Mouse (Mus musculus): Measurements from ENCODE around the gene Il6st. TPM values are rescaled to one million over a fixed set of nuclear protein-coding genes. Genes with fewer than 3 reads are reported as not detected.

Gene Il6st
- polyA plus RNA-seq, 1 experiment: 8.3 TPM

DNA sequence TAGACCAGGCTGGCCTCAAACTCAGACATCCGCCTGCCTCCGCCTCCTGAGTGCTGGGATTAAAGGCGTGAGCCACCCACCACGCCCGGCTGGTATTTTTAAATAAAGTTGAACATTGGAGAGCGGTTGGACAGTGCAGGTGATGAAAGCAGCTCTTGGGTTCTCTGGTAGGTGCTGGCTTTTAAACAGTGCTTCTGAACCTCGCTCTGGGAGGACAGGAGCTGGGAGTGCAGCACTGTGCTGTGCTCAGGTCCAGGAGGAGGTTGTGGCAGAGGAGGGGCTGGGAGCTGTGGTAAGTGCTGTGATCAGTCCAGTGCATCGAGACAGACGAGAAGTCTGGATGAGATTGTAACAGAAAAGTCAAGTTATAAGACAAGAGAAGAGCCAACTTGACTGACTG is 3.5 kb downstream of the Il6st start:
- Histone ChIP-seq H3K4me1 (ENCODE audit: control insufficient read depth, insufficient read depth, insufficient read length, low read length) (peaks cover 7% of the 10 kb centered on the region; the same call in 1 of the 2 replicates), H3K36me3 (ENCODE audit: control insufficient read depth, insufficient read depth, low read length) (no peaks in the 10 kb centered on the region), H3K27ac (ENCODE audit: insufficient read depth, low read depth, low read length) (no peak overlapping the region), H3K27me3 (ENCODE audit: control insufficient read depth, insufficient read depth, low read length) (no peaks in the 10 kb centered on the region), H3K4me3 (ENCODE audit: low read depth, low read length) (no peak overlapping the region)
- TF ChIP-seq POLR2A (IDR thresholded peaks at IDR 0.05; ENCODE audit: low read depth, low read length) (no peak), CTCF (IDR thresholded peaks at IDR 0.05; ENCODE audit: extremely low read depth, insufficient read length, insufficient replicate concordance, low read depth, low read length) (no peak)
- 82% methylated on average over 9 of the region's 9 CpGs for WGBS

DNA sequence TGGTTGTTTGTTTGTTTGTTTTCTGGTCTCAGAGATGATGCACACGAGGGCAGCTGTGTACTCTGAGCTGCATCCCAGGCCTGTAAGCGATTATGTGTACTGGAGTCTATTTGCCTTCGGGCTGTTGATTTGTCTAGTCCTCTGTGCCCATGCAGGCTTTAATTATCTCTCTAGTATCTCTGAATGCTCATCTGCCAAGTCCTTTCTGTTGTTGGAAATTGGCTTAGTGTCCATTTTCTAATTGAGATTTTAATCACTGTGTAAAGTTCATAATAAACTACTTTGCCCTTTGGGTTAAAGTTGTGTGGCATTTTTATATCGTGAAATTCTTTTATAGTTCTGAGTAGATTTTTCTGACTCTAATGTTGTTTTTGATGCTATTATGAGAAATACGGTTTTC is 5.6 kb downstream of the Il6st start:
- Histone ChIP-seq H3K36me3 (ENCODE audit: control insufficient read depth, insufficient read depth, low read length) (no peaks in the 10 kb centered on the region), H3K27me3 (ENCODE audit: control insufficient read depth, insufficient read depth, low read length) (no peaks in the 10 kb centered on the region), H3K27ac (ENCODE audit: insufficient read depth, low read depth, low read length) (no peak overlapping the region), H3K4me1 (ENCODE audit: control insufficient read depth, insufficient read depth, insufficient read length, low read length) (peaks cover 12% of the 10 kb centered on the region; the same call in 1 of the 2 replicates), H3K4me3 (ENCODE audit: low read depth, low read length) (no peak overlapping the region)
- 71% methylated on average over 5 of the region's 5 CpGs for WGBS
- no peak for TF ChIP-seq POLR2A (IDR thresholded peaks at IDR 0.05; ENCODE audit: low read depth, low read length)
- no peak for TF ChIP-seq CTCF (IDR thresholded peaks at IDR 0.05; ENCODE audit: extremely low read depth, insufficient read length, insufficient replicate concordance, low read depth, low read length)

GRCm38 (mm10) chr13:112471201-112471600 is 7.3 kb downstream of the Il6st start:
- WGBS: 89% methylated on average over 9 of the region's 9 CpGs
- H3K27ac ChIP-seq (ENCODE audit: insufficient read depth, low read depth, low read length): no peak overlapping the region
- H3K36me3 ChIP-seq (ENCODE audit: control insufficient read depth, insufficient read depth, low read length): peaks cover 7% of the 10 kb centered on the region
- TF ChIP-seq CTCF (IDR thresholded peaks at IDR 0.05; ENCODE audit: extremely low read depth, insufficient read length, insufficient replicate concordance, low read depth, low read length) (no peak), POLR2A (IDR thresholded peaks at IDR 0.05; ENCODE audit: low read depth, low read length) (no peak)
- no peaks in the 10 kb centered on the region for H3K27me3 ChIP-seq (ENCODE audit: control insufficient read depth, insufficient read depth, low read length)
- peaks cover 9% of the 10 kb centered on the region; the same call in 1 of the 2 replicates for H3K4me1 ChIP-seq (ENCODE audit: control insufficient read depth, insufficient read depth, insufficient read length, low read length)
- H3K4me3 ChIP-seq (ENCODE audit: low read depth, low read length): no peak overlapping the region

GRCm38 (mm10) chr13:112472401-112473023 is 8.6 kb downstream of the Il6st start:
- Histone ChIP-seq H3K27ac (ENCODE audit: insufficient read depth, low read depth, low read length) (no peak overlapping the region), H3K36me3 (ENCODE audit: control insufficient read depth, insufficient read depth, low read length) (peaks cover 10% of the 10 kb centered on the region), H3K4me3 (ENCODE audit: low read depth, low read length) (no peak overlapping the region), H3K4me1 (ENCODE audit: control insufficient read depth, insufficient read depth, insufficient read length, low read length) (peaks cover 5% of the 10 kb centered on the region; the same call in 1 of the 2 replicates), H3K27me3 (ENCODE audit: control insufficient read depth, insufficient read depth, low read length) (no peaks in the 10 kb centered on the region)
- no peak for TF ChIP-seq POLR2A (IDR thresholded peaks at IDR 0.05; ENCODE audit: low read depth, low read length)
- 88% methylated on average over 19 of the region's 19 CpGs for WGBS

DNA sequence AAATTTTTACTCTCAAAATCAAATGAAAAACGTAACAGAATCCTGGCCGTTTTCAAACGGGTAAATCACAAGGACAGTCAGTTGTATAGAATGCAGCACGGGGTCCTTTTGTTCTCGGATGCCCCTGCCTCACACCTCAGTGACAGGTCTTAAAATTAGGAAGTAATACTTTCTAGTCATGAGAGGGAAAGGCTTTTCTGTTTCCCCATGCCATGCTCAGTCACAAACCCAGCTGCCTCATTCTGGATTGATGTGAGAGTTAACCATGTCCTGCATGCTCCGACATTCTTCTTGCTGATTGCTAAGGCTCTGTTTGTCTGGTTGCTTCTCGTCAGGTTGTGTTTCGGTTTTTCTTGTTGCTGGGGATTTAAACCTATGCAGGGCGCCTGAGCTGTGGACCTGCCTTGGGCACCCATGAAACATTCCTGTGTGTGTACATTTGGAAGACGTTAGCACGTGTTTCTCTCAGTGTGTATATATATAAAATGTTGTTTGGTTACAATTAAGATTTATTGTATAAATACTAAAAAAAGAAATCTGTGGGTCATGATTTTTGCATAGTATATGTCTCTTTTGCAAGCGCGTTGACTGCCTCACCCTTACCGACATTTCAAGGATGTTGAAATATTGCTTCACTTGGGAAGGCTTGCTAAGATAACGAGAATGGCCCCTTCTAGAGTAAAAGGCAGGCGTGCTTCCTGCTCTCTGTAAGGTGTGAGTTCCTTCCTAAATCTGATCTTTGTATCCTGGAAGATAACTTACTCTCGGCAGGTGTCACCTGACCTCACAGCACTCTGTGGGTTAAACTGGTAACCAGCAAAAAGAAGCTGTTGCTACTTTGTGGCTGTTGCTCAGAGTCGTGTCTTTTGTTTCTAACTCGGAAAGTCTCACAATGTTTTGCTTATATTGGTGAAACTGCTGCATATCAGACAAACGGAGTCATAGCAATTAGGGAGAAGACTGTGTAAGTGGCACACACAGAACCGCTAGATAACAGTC is 10.2 kb downstream of the Il6st start:
- TF ChIP-seq CTCF (IDR thresholded peaks at IDR 0.05; ENCODE audit: extremely low read depth, insufficient read length, insufficient replicate concordance, low read depth, low read length) (no peak), POLR2A (IDR thresholded peaks at IDR 0.05; ENCODE audit: low read depth, low read length) (no peak)
- H3K4me1 ChIP-seq (ENCODE audit: control insufficient read depth, insufficient read depth, insufficient read length, low read length): peaks cover 5% of the 10 kb centered on the region; the same call in 1 of the 2 replicates
- WGBS: 55% methylated on average over 21 of the region's 21 CpGs
- no peak overlapping the region for H3K27ac ChIP-seq (ENCODE audit: insufficient read depth, low read depth, low read length)
- H3K27me3 ChIP-seq (ENCODE audit: control insufficient read depth, insufficient read depth, low read length): no peaks in the 10 kb centered on the region
- H3K4me3 ChIP-seq (ENCODE audit: low read depth, low read length): no peak overlapping the region
- peaks cover 11% of the 10 kb centered on the region for H3K36me3 ChIP-seq (ENCODE audit: control insufficient read depth, insufficient read depth, low read length)

- Histone ChIP-seq H3K27me3 (ENCODE audit: control insufficient read depth, insufficient read depth, low read length) (no peaks in the 10 kb centered on the region), H3K27ac (ENCODE audit: insufficient read depth, low read depth, low read length) (no peak overlapping the region), H3K4me3 (ENCODE audit: low read depth, low read length) (no peak overlapping the region), H3K36me3 (ENCODE audit: control insufficient read depth, insufficient read depth, low read length) (peaks cover 37% of the 10 kb centered on the region), H3K4me1 (ENCODE audit: control insufficient read depth, insufficient read depth, insufficient read length, low read length) (peaks cover 2% of the 10 kb centered on the region; the same call in 1 of the 2 replicates)
- WGBS: 83% methylated on average over 7 of the region's 7 CpGs
- TF ChIP-seq CTCF (IDR thresholded peaks at IDR 0.05; ENCODE audit: extremely low read depth, insufficient read length, insufficient replicate concordance, low read depth, low read length) (no peak), POLR2A (IDR thresholded peaks at IDR 0.05; ENCODE audit: low read depth, low read length) (no peak)
Measured at GRCm38 (mm10) chr13:112479032-112479431, 15.2 kb downstream of the Il6st start.

DNA sequence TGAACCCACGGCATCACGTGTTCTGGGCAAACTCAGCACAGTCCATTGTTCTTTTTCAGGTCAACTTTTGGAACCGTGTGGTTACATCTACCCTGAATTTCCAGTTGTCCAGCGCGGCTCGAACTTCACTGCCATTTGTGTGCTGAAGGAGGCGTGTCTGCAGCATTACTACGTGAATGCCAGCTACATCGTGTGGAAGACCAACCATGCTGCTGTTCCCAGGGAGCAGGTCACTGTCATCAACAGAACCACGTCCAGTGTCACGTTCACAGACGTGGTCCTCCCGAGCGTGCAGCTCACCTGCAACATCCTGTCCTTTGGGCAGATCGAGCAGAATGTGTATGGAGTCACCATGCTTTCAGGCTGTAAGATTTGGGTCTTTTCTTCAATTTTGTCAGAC is 16.1 kb downstream of the Il6st start:
- 90% methylated on average over 15 of the region's 15 CpGs for WGBS
- H3K36me3 ChIP-seq (ENCODE audit: control insufficient read depth, insufficient read depth, low read length): peaks cover 41% of the 10 kb centered on the region
- H3K4me1 ChIP-seq (ENCODE audit: control insufficient read depth, insufficient read depth, insufficient read length, low read length): no peaks in the 10 kb centered on the region
- no peak overlapping the region for H3K27ac ChIP-seq (ENCODE audit: insufficient read depth, low read depth, low read length)
- TF ChIP-seq POLR2A (IDR thresholded peaks at IDR 0.05; ENCODE audit: low read depth, low read length) (no peak), CTCF (IDR thresholded peaks at IDR 0.05; ENCODE audit: extremely low read depth, insufficient read length, insufficient replicate concordance, low read depth, low read length) (no peak)
- H3K27me3 ChIP-seq (ENCODE audit: control insufficient read depth, insufficient read depth, low read length): no peaks in the 10 kb centered on the region
- H3K4me3 ChIP-seq (ENCODE audit: low read depth, low read length): no peak overlapping the region
